Mouse (Mus musculus) MEL (cell line): ENCODE measurements around the gene Lcor. TPM values are rescaled to one million over a fixed set of nuclear protein-coding genes. Genes with fewer than 3 reads are reported as not detected.

Source experiments
- DNase-seq: peaks from one replicate; pipeline ENCODE4 v3.0.0; 2011; ENCODE audit warnings: low read depth, low spot score
- H3K27ac ChIP-seq: 2 replicates; pipeline ENCODE4 v1.5.1; 2012; ENCODE audit warnings: low read depth, mild to moderate bottlenecking, control low read depth, low read length, moderate library complexity; ENCODE audit not compliant: control insufficient read depth
- H3K27me3 ChIP-seq, 2 experiments: fragments of 150-350 bp in 1 of 2; sonication (generic) in 1 of 2; 2 replicates each; pipeline ENCODE4 v1.6.1; 2012; ENCODE audit warnings: low read length in 2 of 2, mild to moderate bottlenecking in 2 of 2, improper control_type of control experiment in 1 of 2, moderate library complexity in 1 of 2; ENCODE audit not compliant: insufficient read depth in 2 of 2, control insufficient read depth in 1 of 2
- H3K36me3 ChIP-seq, 2 experiments: 2 replicates each; pipeline ENCODE4 v1.6.1; 2012 to 2014; ENCODE audit warnings: low read length in 2 of 2, improper control_type of control experiment in 1 of 2, inconsistent platforms in 1 of 2, mild to moderate bottlenecking in 1 of 2; ENCODE audit not compliant: insufficient read depth in 2 of 2, control insufficient read depth in 1 of 2
- H3K4me1 ChIP-seq, 2 experiments: fragments of 150-350 bp in 1 of 2; sonication (generic) in 1 of 2; 2 replicates each; pipeline ENCODE4 v1.6.1; 2012; ENCODE audit warnings: low read length in 2 of 2, improper control_type of control experiment in 1 of 2, mild to moderate bottlenecking in 1 of 2; ENCODE audit not compliant: insufficient read depth in 2 of 2, control insufficient read depth in 1 of 2
- H3K4me3 ChIP-seq, 2 experiments: fragments of 150-350 bp in 1 of 2; sonication (generic) in 1 of 2; 2 replicates each; pipeline ENCODE4 v1.5.1; 2012; ENCODE audit warnings: low read depth in 2 of 2, low read length in 2 of 2, mild to moderate bottlenecking in 2 of 2, moderate library complexity in 2 of 2, control low read depth in 1 of 2, improper control_type of control experiment in 1 of 2; ENCODE audit not compliant: control insufficient read depth in 1 of 2, insufficient read depth in 1 of 2
- H3K79me2 ChIP-seq: 2 replicates; pipeline ENCODE4 v1.6.1; 2012; ENCODE audit warnings: mild to moderate bottlenecking, low read length, moderate library complexity; ENCODE audit not compliant: control insufficient read depth, poor library complexity, insufficient read depth
- H3K9ac ChIP-seq: 2 replicates; pipeline ENCODE4 v1.6.1; 2012; ENCODE audit warnings: low read depth, mild to moderate bottlenecking, control low read depth, low read length, moderate library complexity; ENCODE audit not compliant: control insufficient read depth, poor library complexity, severe bottlenecking
- H3K9me3 ChIP-seq: fragments of 150-350 bp; sonication (generic); replicated peaks from 2 replicates; pipeline ENCODE4 v1.6.1; 2012; ENCODE audit warnings: mild to moderate bottlenecking, low read length, improper control_type of control experiment, moderate library complexity; ENCODE audit not compliant: insufficient read depth
- CHD2 ChIP-seq: IDR thresholded peaks from 2 replicates; pipeline ENCODE4 v1.6.1; 2011; ENCODE audit warnings: low read length, improper control_type of control experiment
- EP300 ChIP-seq, 2 experiments: IDR thresholded peaks; 2 replicates each; pipeline ENCODE4 v1.6.1; 2011; ENCODE audit warnings: improper control_type of control experiment in 2 of 2, low read length in 2 of 2, low read depth in 1 of 2, mild to moderate bottlenecking in 1 of 2
- ETS1 ChIP-seq: IDR thresholded peaks from 2 replicates; pipeline ENCODE4 v1.6.1; 2012; ENCODE audit warnings: low read depth, mild to moderate bottlenecking, inconsistent platforms, low read length, improper control_type of control experiment, moderate library complexity
- GATA1 ChIP-seq: IDR thresholded peaks from 2 replicates; pipeline ENCODE4 v1.6.1; 2011; ENCODE audit warnings: low read depth, low read length, improper control_type of control experiment
- HCFC1 ChIP-seq: IDR thresholded peaks from 2 replicates; pipeline ENCODE4 v1.6.1; 2012; ENCODE audit warnings: low read depth, mild to moderate bottlenecking, inconsistent platforms, low read length, improper control_type of control experiment, moderate library complexity
- MAFK ChIP-seq: IDR thresholded peaks from 2 replicates; pipeline ENCODE4 v1.6.1; 2011; ENCODE audit warnings: low read depth, mild to moderate bottlenecking, low read length, improper control_type of control experiment, borderline replicate concordance
- MAX ChIP-seq: IDR thresholded peaks from 2 replicates; pipeline ENCODE4 v1.6.1; 2011; ENCODE audit warnings: low read length, improper control_type of control experiment
- MXI1 ChIP-seq: IDR thresholded peaks from 2 replicates; pipeline ENCODE4 v1.6.1; 2011; ENCODE audit warnings: mild to moderate bottlenecking, low read depth, low read length, improper control_type of control experiment
- NELFE ChIP-seq: IDR thresholded peaks from 2 replicates; pipeline ENCODE4 v1.6.1; 2011; ENCODE audit warnings: low read depth, low read length, improper control_type of control experiment
- POLR2AphosphoS2 ChIP-seq: IDR thresholded peaks from 2 replicates; pipeline ENCODE4 v1.6.1; 2011; ENCODE audit warnings: low read length, improper control_type of control experiment
- POLR2AphosphoS5 ChIP-seq: IDR thresholded peaks from 2 replicates; pipeline ENCODE4 v1.6.1; 2012; ENCODE audit warnings: low read depth, borderline replicate concordance, mild to moderate bottlenecking, inconsistent platforms, low read length, moderate library complexity, mixed read lengths
- RAD21 ChIP-seq: IDR thresholded peaks from 2 replicates; pipeline ENCODE4 v1.6.1; 2011; ENCODE audit warnings: mild to moderate bottlenecking, low read depth, low read length, improper control_type of control experiment
- RCOR1 ChIP-seq: IDR thresholded peaks from 2 replicates; pipeline ENCODE4 v1.6.1; 2012; ENCODE audit warnings: low read depth, mild to moderate bottlenecking, inconsistent platforms, low read length, improper control_type of control experiment
- SMC3 ChIP-seq: IDR thresholded peaks from 2 replicates; pipeline ENCODE4 v1.6.1; 2011; ENCODE audit warnings: low read depth, low read length, improper control_type of control experiment
- TAL1 ChIP-seq: IDR thresholded peaks from 2 replicates; pipeline ENCODE4 v1.6.1; 2012; ENCODE audit warnings: mild to moderate bottlenecking, inconsistent platforms, low read length, moderate library complexity, mixed read lengths
- TBP ChIP-seq: IDR thresholded peaks from 2 replicates; pipeline ENCODE4 v1.8.0; 2011; ENCODE audit warnings: low read depth, low read length, improper control_type of control experiment
- UBTF ChIP-seq: IDR thresholded peaks from 2 replicates; pipeline ENCODE4 v1.6.1; 2012; ENCODE audit warnings: low read depth, mild to moderate bottlenecking, inconsistent platforms, low read length, improper control_type of control experiment, moderate library complexity, borderline replicate concordance; ENCODE audit not compliant: insufficient read depth
- USF1 ChIP-seq: IDR thresholded peaks from 2 replicates; pipeline ENCODE4 v1.6.1; 2014; ENCODE audit warnings: low read depth, mild to moderate bottlenecking, inconsistent platforms, low read length, improper control_type of control experiment, moderate library complexity
- USF2 ChIP-seq, 2 experiments: IDR thresholded peaks; 2 replicates each; pipeline ENCODE4 v1.6.1; 2011 to 2012; ENCODE audit warnings: improper control_type of control experiment in 2 of 2, low read length in 2 of 2, borderline replicate concordance in 1 of 2, inconsistent platforms in 1 of 2, low read depth in 1 of 2, mild to moderate bottlenecking in 1 of 2; ENCODE audit not compliant: insufficient read depth in 1 of 2
- ZNF384 ChIP-seq: IDR thresholded peaks from 2 replicates; pipeline ENCODE4 v1.6.1; 2012; ENCODE audit warnings: low read depth, mild to moderate bottlenecking, inconsistent platforms, low read length, improper control_type of control experiment
- polyA plus RNA-seq, 2 experiments: library from polyadenylated mRNA; stranded (reverse) in 1 of 2; unstranded in 1 of 2; fragments of >175 nt in 1 of 2; fragments of >200 nt in 1 of 2; gene quantifications; 2 replicates each; pipeline versions ENCODE4 v1.2.1 to v1.2.4; 2012; ENCODE audit warnings: low replicate concordance in 2 of 2, low read depth in 1 of 2; ENCODE audit not compliant: insufficient read length in 2 of 2, insufficient read depth in 1 of 2, missing spikeins in 1 of 2
- total RNA-seq: library from RNA; depleted of rRNA; stranded (reverse); fragments of 300-350 nt; gene quantifications from 2 replicates; pipeline ENCODE4 v1.2.3, GENCODE M21; 2012

The Lcor gene
- total and polyA plus RNA-seq, 3 experiments = 8.1 to 8.7 TPM; not detected in 1

- peak; percentile 75 for DNase-seq
- peaks cover 20% of the 10 kb centered on the region for H3K79me2 ChIP-seq
- H3K27me3 ChIP-seq = no peaks in the 10 kb centered on the region
- H3K4me3 ChIP-seq = peak overlapping the region in 1 of 2 experiments; percentile 3; a peak in 1 of 4 replicates
- peak in 1 of 2 experiments; percentile 42; a peak in 2 of 4 replicates for TF ChIP-seq EP300 (IDR thresholded peaks at IDR 0.05; ENCODE audit: low read depth in 1 of 2, low read length in 2 of 2)
- TF ChIP-seq HCFC1 = no peak
- no peak for TF ChIP-seq ETS1
- TF ChIP-seq USF1 = no peak
- no peak for TF ChIP-seq RAD21
- no peak for TF ChIP-seq SMC3
- no peak for TF ChIP-seq MXI1
- peak; percentile 36; the same call in 1 of the 2 replicates for TF ChIP-seq GATA1
- no peak for TF ChIP-seq POLR2AphosphoS2
- TF ChIP-seq RCOR1 = peak; percentile 77
- TF ChIP-seq NELFE = no peak
- no peak for TF ChIP-seq TBP
- TF ChIP-seq TAL1 = no peak
- no peak for TF ChIP-seq POLR2AphosphoS5
- TF ChIP-seq MAFK = no peak
- TF ChIP-seq MAX = no peak
- no peak for TF ChIP-seq UBTF
- TF ChIP-seq USF2 (IDR thresholded peaks at IDR 0.05; ENCODE audit: borderline replicate concordance in 1 of 2, insufficient read depth in 1 of 2, low read depth in 1 of 2, low read length in 2 of 2) = no peak
- TF ChIP-seq, all 39 proteins: peak for 3
- no peak overlapping the region for H3K9ac ChIP-seq
- H3K36me3 ChIP-seq = peaks cover 7 to 31% of the 10 kb centered on the region in 2 experiments
- no peaks in the 10 kb centered on the region for H3K9me3 ChIP-seq
- H3K4me1 ChIP-seq = peaks cover 8 to 21% of the 10 kb centered on the region in 2 experiments
- peak overlapping the region; percentile 22; the same call in 1 of the 2 replicates for H3K27ac ChIP-seq
Observed at GRCm38 (mm10) chr19:41529169-41529568, 46.7 kb downstream of the Lcor start.

- Histone ChIP-seq H3K9ac (no peak overlapping the region), H3K4me3 (no peak overlapping the region), H3K36me3 (peaks cover 18 to 28% of the 10 kb centered on the region in 2 experiments), H3K27me3 (no peaks in the 10 kb centered on the region), H3K9me3 (no peaks in the 10 kb centered on the region), H3K27ac (no peak overlapping the region), H3K4me1 (peaks cover 4 to 15% of the 10 kb centered on the region in 2 experiments; a peak in 3 of 4 replicates), H3K79me2 (peaks cover 10% of the 10 kb centered on the region)
- no peak for TF ChIP-seq CHD2
- peak; percentile 85 for TF ChIP-seq ZNF384
- DNase-seq = peak; percentile 49
Observed at GRCm38 (mm10) chr19:41534021-41534420, 51.6 kb downstream of the Lcor start.
